Mouse (Mus musculus): ENCODE measurements around the gene Adamtsl2. TPM values are rescaled to one million over a fixed set of nuclear protein-coding genes. Genes with fewer than 3 reads are reported as not detected.

Gene Adamtsl2
- polyA plus RNA-seq, 1 experiment from 2014 or later = 9.1 TPM

GRCm38 (mm10) chr2:27120241-27120641 lies 41.1 kb downstream of the Adamtsl2 start:
- Histone ChIP-seq H3K27ac (no peak overlapping the region), H3K36me3 (no peaks in the 10 kb centered on the region), H3K9me3 (no peaks in the 10 kb centered on the region), H3K27me3 (0 out of 2 replicates have a peak, but pooled peaks cover 10% of the 10 kb centered on the region), H3K9ac (no peak overlapping the region), H3K4me2 (no peak overlapping the region), H3K4me3 (no peak overlapping the region), H3K4me1 (peaks cover 42% of the 10 kb centered on the region)
- no peak for ATAC-seq (ENCODE audit: insufficient number of reproducible peaks, low FRiP score, low TSS enrichment, low read depth)
- 47% methylated on average over 8 of the region's 8 CpGs for WGBS

GRCm38 (mm10) chr2:27121626-27122355 lies 42.6 kb downstream of the Adamtsl2 start:
- peaks cover 42% of the 10 kb centered on the region for H3K4me1 ChIP-seq
- 0 out of 2 replicates have a peak, but pooled peaks cover 5% of the 10 kb centered on the region for H3K27me3 ChIP-seq
- H3K9ac ChIP-seq = no peak overlapping the region
- no peaks in the 10 kb centered on the region for H3K36me3 ChIP-seq
- 2% methylated on average over 9 of the region's 9 CpGs for WGBS
- H3K27ac ChIP-seq = peak overlapping the region; percentile 33; the same call in 1 of the 2 replicates
- H3K4me2 ChIP-seq = peak overlapping the region; percentile 17; the same call in 1 of the 2 replicates
- ATAC-seq (ENCODE audit: insufficient number of reproducible peaks, low FRiP score, low TSS enrichment, low read depth) = peak; percentile 49; the same call in 1 of the 2 replicates
- no peaks in the 10 kb centered on the region for H3K9me3 ChIP-seq
- H3K4me3 ChIP-seq = no peak overlapping the region

GRCm38 (mm10) chr2:27122578-27122977 lies 43.4 kb downstream of the Adamtsl2 start:
- Histone ChIP-seq H3K27me3 (0 out of 2 replicates have a peak, but pooled peaks cover 5% of the 10 kb centered on the region), H3K27ac (peak overlapping the region; percentile 33; the same call in 1 of the 2 replicates), H3K9ac (no peak overlapping the region), H3K36me3 (no peaks in the 10 kb centered on the region), H3K4me3 (no peak overlapping the region), H3K4me1 (peaks cover 42% of the 10 kb centered on the region), H3K4me2 (0 out of 2 replicates have a peak overlapping the region, but pooled peaks have one; percentile 17), H3K9me3 (no peaks in the 10 kb centered on the region)
- WGBS = 22% methylated on average over 9 of the region's 9 CpGs
- ATAC-seq (ENCODE audit: insufficient number of reproducible peaks, low FRiP score, low TSS enrichment, low read depth) = no peak

- Histone ChIP-seq H3K4me2 (no peak overlapping the region), H3K36me3 (no peaks in the 10 kb centered on the region), H3K27ac (no peak overlapping the region; the same call in 1 of the 2 replicates), H3K4me1 (peaks cover 42% of the 10 kb centered on the region), H3K9ac (no peak overlapping the region), H3K4me3 (no peak overlapping the region), H3K9me3 (no peaks in the 10 kb centered on the region), H3K27me3 (0 out of 2 replicates have a peak, but pooled peaks cover 5% of the 10 kb centered on the region)
- no peak for ATAC-seq (ENCODE audit: insufficient number of reproducible peaks, low FRiP score, low TSS enrichment, low read depth)
- WGBS = 84% methylated on average over 4 of the region's 4 CpGs
These were observed 43.9 kb downstream of the Adamtsl2 start for GRCm38 (mm10) chr2:27123121-27123520.

GRCm38 (mm10) chr2:27125979-27126378 lies 46.8 kb downstream of the Adamtsl2 start:
- Histone ChIP-seq H3K27ac (no peak overlapping the region), H3K4me3 (no peak overlapping the region)
- 44% methylated on average over 10 of the region's 10 CpGs for WGBS

GRCm38 (mm10) chr2:27126496-27126895 lies 47.3 kb downstream of the Adamtsl2 start:
- Histone ChIP-seq H3K9ac (no peak overlapping the region), H3K4me3 (no peak overlapping the region), H3K27me3 (no peaks in the 10 kb centered on the region), H3K9me3 (no peaks in the 10 kb centered on the region), H3K4me2 (no peak overlapping the region), H3K36me3 (no peaks in the 10 kb centered on the region), H3K4me1 (peaks cover 18% of the 10 kb centered on the region), H3K27ac (no peak overlapping the region)
- 59% methylated on average over 4 of the region's 4 CpGs for WGBS
- no peak for ATAC-seq (ENCODE audit: insufficient number of reproducible peaks, low FRiP score, low TSS enrichment, low read depth)

More at GRCm38 (mm10) chr2:27125979-27126378, 46.8 kb downstream of the Adamtsl2 start:
- no peak overlapping the region for H3K4me2 ChIP-seq
- no peaks in the 10 kb centered on the region for H3K27me3 ChIP-seq
- peaks cover 24% of the 10 kb centered on the region for H3K4me1 ChIP-seq
- no peak for ATAC-seq (ENCODE audit: insufficient number of reproducible peaks, low FRiP score, low TSS enrichment, low read depth)
- H3K9ac ChIP-seq = no peak overlapping the region
- H3K9me3 ChIP-seq = no peaks in the 10 kb centered on the region
- no peaks in the 10 kb centered on the region for H3K36me3 ChIP-seq

- WGBS = 69% methylated on average over 3 of the region's 3 CpGs
- no peaks in the 10 kb centered on the region for H3K9me3 ChIP-seq
- H3K4me1 ChIP-seq = no peaks in the 10 kb centered on the region
- no peak overlapping the region for H3K27ac ChIP-seq
- no peaks in the 10 kb centered on the region for H3K36me3 ChIP-seq
- ATAC-seq (ENCODE audit: insufficient number of reproducible peaks, low FRiP score, low TSS enrichment, low read depth) = no peak
- H3K27me3 ChIP-seq = no peaks in the 10 kb centered on the region; the same call in 1 of the 2 replicates
- H3K4me3 ChIP-seq = no peak overlapping the region
- H3K4me2 ChIP-seq = no peak overlapping the region
- H3K9ac ChIP-seq = no peak overlapping the region
These were observed 49.8 kb downstream of the Adamtsl2 start for GRCm38 (mm10) chr2:27128990-27129389.

GRCm38 (mm10) chr2:27135935-27136334 lies 56.8 kb downstream of the Adamtsl2 start:
- WGBS = 77% methylated on average over 5 of the region's 5 CpGs

GRCm38 (mm10) chr2:27136336-27136735 lies 57.2 kb downstream of the Adamtsl2 start:
- 59% methylated on average over 3 of the region's 3 CpGs for WGBS
- no peak for ATAC-seq (ENCODE audit: insufficient number of reproducible peaks, low FRiP score, low TSS enrichment, low read depth)

More at GRCm38 (mm10) chr2:27135935-27136334, 56.8 kb downstream of the Adamtsl2 start:
- Histone ChIP-seq H3K9me3 (no peaks in the 10 kb centered on the region), H3K36me3 (no peaks in the 10 kb centered on the region), H3K4me2 (no peak overlapping the region), H3K4me3 (no peak overlapping the region), H3K27me3 (peaks cover 17% of the 10 kb centered on the region), H3K9ac (no peak overlapping the region), H3K4me1 (no peaks in the 10 kb centered on the region), H3K27ac (no peak overlapping the region)
- ATAC-seq (ENCODE audit: insufficient number of reproducible peaks, low FRiP score, low TSS enrichment, low read depth) = no peak

GRCm38 (mm10) chr2:27136789-27137188 lies 57.6 kb downstream of the Adamtsl2 start:
- no peaks in the 10 kb centered on the region for H3K36me3 ChIP-seq
- H3K4me2 ChIP-seq = no peak overlapping the region
- no peak overlapping the region for H3K4me3 ChIP-seq
- H3K4me1 ChIP-seq = peaks cover under 1% of the 10 kb centered on the region; the same call in 1 of the 2 replicates
- no peak overlapping the region for H3K27ac ChIP-seq
- H3K9me3 ChIP-seq = no peaks in the 10 kb centered on the region
- no peak for ATAC-seq (ENCODE audit: insufficient number of reproducible peaks, low FRiP score, low TSS enrichment, low read depth)
- H3K9ac ChIP-seq = no peak overlapping the region
- H3K27me3 ChIP-seq = peaks cover 26% of the 10 kb centered on the region
- 75% methylated on average over 1 of the region's 1 CpGs for WGBS

More at GRCm38 (mm10) chr2:27136336-27136735, 57.2 kb downstream of the Adamtsl2 start:
- H3K9me3 ChIP-seq = no peaks in the 10 kb centered on the region
- no peak overlapping the region for H3K27ac ChIP-seq
- H3K4me3 ChIP-seq = no peak overlapping the region
- H3K27me3 ChIP-seq = peaks cover 21% of the 10 kb centered on the region
- H3K4me2 ChIP-seq = no peak overlapping the region
- no peaks in the 10 kb centered on the region for H3K36me3 ChIP-seq
- H3K4me1 ChIP-seq = no peaks in the 10 kb centered on the region
- H3K9ac ChIP-seq = no peak overlapping the region

- no peak overlapping the region for H3K27ac ChIP-seq
- H3K4me3 ChIP-seq = no peak overlapping the region
- H3K4me1 ChIP-seq = peaks cover 9% of the 10 kb centered on the region
- H3K27me3 ChIP-seq = peaks cover 41% of the 10 kb centered on the region
- no peak overlapping the region for H3K9ac ChIP-seq
- 57% methylated on average over 4 of the region's 4 CpGs for WGBS
- H3K36me3 ChIP-seq = no peaks in the 10 kb centered on the region
- ATAC-seq (ENCODE audit: insufficient number of reproducible peaks, low FRiP score, low TSS enrichment, low read depth) = no peak
- H3K4me2 ChIP-seq = no peak overlapping the region
- H3K9me3 ChIP-seq = no peaks in the 10 kb centered on the region
These were observed 59.2 kb downstream of the Adamtsl2 start for GRCm38 (mm10) chr2:27138356-27138755.
